Mouse (Mus musculus): Measurements from ENCODE around the gene Smo. TPM values are rescaled to one million over a fixed set of nuclear protein-coding genes. Genes with fewer than 3 reads are reported as not detected.

Gene Smo
- polyA plus RNA-seq, 1 experiment from 2014 or later: 29.2 TPM

DNA sequence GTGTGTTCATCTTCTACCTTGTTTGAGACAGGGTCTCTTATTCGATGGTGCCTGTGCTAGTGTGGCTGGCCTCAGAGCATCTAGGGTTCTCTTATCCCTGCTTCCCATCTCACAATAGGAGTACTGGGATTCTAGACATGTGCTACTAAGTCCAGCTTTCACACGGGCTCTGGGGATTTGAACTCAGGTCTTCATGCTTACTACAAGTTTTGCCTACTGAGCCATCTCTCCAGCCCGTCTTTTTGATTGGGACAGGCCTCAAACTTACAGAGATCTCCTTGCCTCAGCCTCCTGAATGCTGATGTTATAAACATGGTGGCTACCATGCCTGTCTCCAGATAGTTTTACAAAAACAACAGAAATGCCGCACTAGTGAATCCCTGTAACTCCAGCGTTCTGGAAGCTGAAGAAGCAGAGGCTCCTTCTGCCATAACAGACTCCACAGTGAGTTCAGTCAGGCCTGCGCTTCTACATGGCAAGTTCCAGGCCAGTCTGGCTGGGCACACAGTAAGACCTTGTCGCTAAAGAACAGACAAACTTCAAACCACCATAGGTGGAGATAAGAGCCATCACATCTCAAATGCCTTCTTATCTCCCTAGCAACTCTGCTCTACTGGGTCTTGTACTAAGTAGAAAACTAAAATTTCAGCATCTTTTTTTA, 36.1 kb upstream of the Smo start:
- Histone ChIP-seq H3K4me3 (ENCODE audit: low read length) (no peak overlapping the region), H3K4me2 (ENCODE audit: low read depth, low read length) (no peak overlapping the region), H3K36me3 (ENCODE audit: control insufficient read depth, insufficient read depth, low read length) (no peaks in the 10 kb centered on the region), H3K4me1 (replicated peaks; ENCODE audit: control insufficient read depth, insufficient read depth, low read length) (peaks cover 4% of the 10 kb centered on the region), H3K9ac (ENCODE audit: low read length) (no peak overlapping the region), H3K27ac (ENCODE audit: low read length) (no peak overlapping the region), H3K9me3 (ENCODE audit: control insufficient read depth, low read length) (no peaks in the 10 kb centered on the region), H3K27me3 (ENCODE audit: control insufficient read depth, insufficient read depth, low read depth, low read length) (no peaks in the 10 kb centered on the region)
- WGBS: 88% methylated on average over 7 of the region's 7 CpGs
- no peak for ATAC-seq (ENCODE audit: low read depth)

DNA sequence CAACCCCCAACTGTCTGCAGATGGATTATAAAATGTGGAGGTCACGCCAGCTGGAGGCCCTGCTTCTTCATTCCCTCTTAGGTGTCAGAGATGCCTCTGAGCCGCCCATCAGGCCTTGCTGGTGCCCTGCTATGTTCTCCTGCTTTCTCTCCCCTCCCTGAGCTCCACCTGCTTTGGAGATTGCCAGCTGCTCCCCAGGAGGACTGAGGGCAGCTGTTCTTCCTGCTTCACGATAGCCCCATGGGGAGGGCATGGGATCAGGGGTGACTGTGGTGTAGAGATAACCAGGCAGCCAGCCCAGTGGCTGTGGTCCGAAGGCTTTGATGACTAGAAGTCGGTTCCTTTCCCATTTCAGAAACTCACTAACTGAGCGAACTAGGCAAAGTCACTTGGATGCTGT, 34.3 kb upstream of the Smo start:
- Histone ChIP-seq H3K9ac (ENCODE audit: low read length) (no peak overlapping the region), H3K4me1 (replicated peaks; ENCODE audit: control insufficient read depth, insufficient read depth, low read length) (no peaks in the 10 kb centered on the region), H3K27ac (ENCODE audit: low read length) (no peak overlapping the region), H3K4me2 (ENCODE audit: low read depth, low read length) (no peak overlapping the region), H3K4me3 (ENCODE audit: low read length) (no peak overlapping the region), H3K9me3 (ENCODE audit: control insufficient read depth, low read length) (no peaks in the 10 kb centered on the region), H3K27me3 (ENCODE audit: control insufficient read depth, insufficient read depth, low read depth, low read length) (no peaks in the 10 kb centered on the region), H3K36me3 (ENCODE audit: control insufficient read depth, insufficient read depth, low read length) (no peaks in the 10 kb centered on the region)
- 60% methylated on average over 6 of the region's 6 CpGs for WGBS
- ATAC-seq (ENCODE audit: low read depth): no peak

DNA sequence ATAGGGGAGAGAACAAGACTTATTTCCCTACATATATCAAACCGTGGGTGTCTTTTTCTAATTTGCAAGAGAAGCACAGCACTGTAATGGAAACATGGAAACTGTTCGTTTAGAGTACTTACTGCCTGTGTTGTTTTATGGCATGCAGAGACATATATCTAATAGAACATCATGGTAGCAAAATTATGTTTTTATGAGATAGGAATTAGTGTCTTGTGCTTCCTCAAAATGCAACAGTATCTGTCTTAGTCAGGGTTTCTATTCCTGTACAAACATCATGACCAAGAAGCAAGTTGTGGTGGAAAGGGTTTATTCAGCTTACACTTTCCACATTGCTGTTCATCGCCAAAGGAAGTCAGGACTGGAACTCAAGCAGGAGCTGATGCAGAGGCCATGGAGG, 33.2 kb upstream of the Smo start:
- ATAC-seq (ENCODE audit: low read depth): no peak

DNA sequence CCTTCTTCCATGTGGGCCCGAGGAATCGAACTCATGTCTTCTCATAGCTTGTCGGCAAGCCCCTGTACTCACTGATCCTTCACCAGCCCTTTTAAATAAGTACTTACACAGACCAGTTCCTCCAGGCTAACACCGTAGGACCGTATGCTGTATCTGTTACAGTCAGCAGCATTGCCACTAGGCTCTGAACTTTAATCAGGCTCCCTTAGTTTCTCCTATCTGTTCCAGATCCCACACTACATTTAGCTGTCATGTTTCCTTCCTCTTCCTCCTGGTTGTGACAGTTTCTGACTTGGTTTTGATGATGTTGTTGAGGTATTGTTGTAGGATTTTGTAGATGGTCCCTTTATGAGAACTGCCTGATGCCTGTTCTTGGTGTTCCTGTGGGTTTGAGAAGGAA, 31.2 kb upstream of the Smo start:
- no peak overlapping the region for H3K4me2 ChIP-seq (ENCODE audit: low read depth, low read length)
- H3K27me3 ChIP-seq (ENCODE audit: control insufficient read depth, insufficient read depth, low read depth, low read length): no peaks in the 10 kb centered on the region
- no peak overlapping the region for H3K9ac ChIP-seq (ENCODE audit: low read length)
- H3K4me3 ChIP-seq (ENCODE audit: low read length): no peak overlapping the region
- no peaks in the 10 kb centered on the region for H3K9me3 ChIP-seq (ENCODE audit: control insufficient read depth, low read length)
- no peak overlapping the region for H3K27ac ChIP-seq (ENCODE audit: low read length)
- no peaks in the 10 kb centered on the region for H3K36me3 ChIP-seq (ENCODE audit: control insufficient read depth, insufficient read depth, low read length)
- no peak for ATAC-seq (ENCODE audit: low read depth)
- no peaks in the 10 kb centered on the region for H3K4me1 ChIP-seq (replicated peaks; ENCODE audit: control insufficient read depth, insufficient read depth, low read length)
- WGBS: 80% methylated on average over 5 of the region's 5 CpGs

More for the DNA sequence above, 33.2 kb upstream of the Smo start:
- H3K4me3 ChIP-seq (ENCODE audit: low read length): no peak overlapping the region
- no peaks in the 10 kb centered on the region for H3K36me3 ChIP-seq (ENCODE audit: control insufficient read depth, insufficient read depth, low read length)
- no peaks in the 10 kb centered on the region for H3K9me3 ChIP-seq (ENCODE audit: control insufficient read depth, low read length)
- no peak overlapping the region for H3K27ac ChIP-seq (ENCODE audit: low read length)
- no peaks in the 10 kb centered on the region for H3K27me3 ChIP-seq (ENCODE audit: control insufficient read depth, insufficient read depth, low read depth, low read length)
- no peak overlapping the region for H3K4me2 ChIP-seq (ENCODE audit: low read depth, low read length)
- H3K9ac ChIP-seq (ENCODE audit: low read length): no peak overlapping the region
- 74% methylated on average over 3 of the region's 3 CpGs for WGBS
- H3K4me1 ChIP-seq (replicated peaks; ENCODE audit: control insufficient read depth, insufficient read depth, low read length): no peaks in the 10 kb centered on the region

DNA sequence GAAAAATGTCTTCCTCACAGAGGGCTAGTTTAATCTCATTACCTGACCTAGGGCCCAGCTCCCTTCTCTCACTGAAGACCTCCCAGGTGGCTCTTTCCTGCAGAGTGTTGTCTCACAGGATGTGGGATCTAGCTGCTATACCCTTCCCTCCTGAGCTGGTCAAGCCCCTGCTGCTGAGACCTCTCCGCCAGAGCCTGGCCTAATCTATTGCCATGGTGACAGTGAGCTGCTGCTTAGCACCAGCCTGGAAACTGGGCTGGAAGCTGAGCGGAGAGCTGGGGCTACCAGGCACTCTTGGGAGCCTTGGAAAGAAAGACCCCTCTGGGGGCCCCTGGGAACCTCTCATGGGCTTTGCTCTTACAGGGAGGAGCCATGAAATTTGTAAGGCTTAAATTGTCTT, 27.4 kb upstream of the Smo start:
- WGBS: 25% methylated on average over 2 of the region's 2 CpGs
- Histone ChIP-seq H3K27ac (ENCODE audit: low read length) (no peak overlapping the region), H3K4me2 (ENCODE audit: low read depth, low read length) (no peak overlapping the region), H3K4me3 (ENCODE audit: low read length) (no peak overlapping the region), H3K9ac (ENCODE audit: low read length) (no peak overlapping the region), H3K4me1 (replicated peaks; ENCODE audit: control insufficient read depth, insufficient read depth, low read length) (no peaks in the 10 kb centered on the region), H3K9me3 (ENCODE audit: control insufficient read depth, low read length) (no peaks in the 10 kb centered on the region), H3K36me3 (ENCODE audit: control insufficient read depth, insufficient read depth, low read length) (no peaks in the 10 kb centered on the region), H3K27me3 (ENCODE audit: control insufficient read depth, insufficient read depth, low read depth, low read length) (no peaks in the 10 kb centered on the region)
- ATAC-seq (ENCODE audit: low read depth): no peak

DNA sequence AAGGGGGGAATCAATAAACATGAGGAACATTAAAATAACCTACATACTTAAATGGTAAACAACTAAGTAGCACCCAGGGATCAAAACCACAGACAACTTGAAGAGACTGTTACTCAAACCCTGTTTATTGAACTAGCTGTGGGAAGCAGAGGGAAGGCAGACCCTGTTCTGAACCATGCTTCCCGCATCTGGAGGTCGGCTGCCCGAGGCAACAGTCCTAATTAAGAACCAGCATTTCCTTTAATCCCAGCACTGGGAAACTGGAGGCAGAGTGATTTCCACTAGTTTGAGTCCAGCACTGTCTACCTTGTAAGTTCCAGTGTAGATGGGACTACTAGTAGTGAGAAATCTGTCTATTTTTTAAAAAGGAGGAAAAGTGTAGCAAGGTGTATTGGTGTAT, 24.0 kb upstream of the Smo start:
- no peak overlapping the region for H3K4me2 ChIP-seq (ENCODE audit: low read depth, low read length)
- no peaks in the 10 kb centered on the region for H3K27me3 ChIP-seq (ENCODE audit: control insufficient read depth, insufficient read depth, low read depth, low read length)
- no peak overlapping the region for H3K27ac ChIP-seq (ENCODE audit: low read length)
- H3K4me1 ChIP-seq (replicated peaks; ENCODE audit: control insufficient read depth, insufficient read depth, low read length): no peaks in the 10 kb centered on the region
- H3K4me3 ChIP-seq (ENCODE audit: low read length): no peak overlapping the region
- H3K9ac ChIP-seq (ENCODE audit: low read length): no peak overlapping the region
- no peaks in the 10 kb centered on the region for H3K36me3 ChIP-seq (ENCODE audit: control insufficient read depth, insufficient read depth, low read length)
- no peak for ATAC-seq (ENCODE audit: low read depth)
- no peaks in the 10 kb centered on the region for H3K9me3 ChIP-seq (ENCODE audit: control insufficient read depth, low read length)
- WGBS: 72% methylated on average over 3 of the region's 3 CpGs

DNA sequence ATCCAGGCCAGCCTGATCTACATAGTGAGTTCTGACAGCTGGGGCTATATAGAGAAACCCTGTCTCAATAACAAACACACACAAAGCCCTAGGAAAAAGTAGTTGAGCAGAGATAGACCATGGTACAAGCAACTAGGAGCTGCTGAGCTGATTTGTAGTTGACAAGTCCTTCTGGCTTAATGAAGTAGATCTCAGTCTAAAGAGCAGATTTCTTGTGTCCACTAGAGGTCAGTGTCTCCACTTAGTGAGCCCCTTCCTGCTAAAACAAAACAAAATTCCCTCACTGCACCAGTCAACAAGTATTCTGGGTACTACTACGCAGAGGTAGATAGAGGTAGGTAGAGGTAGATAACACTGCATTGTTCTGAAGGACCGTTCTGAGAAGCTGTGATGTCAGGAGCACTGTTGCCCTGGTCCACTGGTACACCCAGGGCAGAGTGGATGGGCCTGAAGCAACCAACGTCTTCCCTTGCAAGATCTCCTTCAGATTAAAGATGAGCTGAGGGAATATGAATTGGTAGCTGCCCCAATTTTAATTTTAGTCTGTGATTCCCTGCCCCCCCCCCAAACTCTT, 23.2 kb upstream of the Smo start:
- H3K27me3 ChIP-seq (ENCODE audit: control insufficient read depth, insufficient read depth, low read depth, low read length): no peaks in the 10 kb centered on the region
- no peak overlapping the region for H3K27ac ChIP-seq (ENCODE audit: low read length)
- peak; percentile 49; the same call in 1 of the 2 replicates for ATAC-seq (ENCODE audit: low read depth)
- H3K36me3 ChIP-seq (ENCODE audit: control insufficient read depth, insufficient read depth, low read length): no peaks in the 10 kb centered on the region
- H3K9ac ChIP-seq (ENCODE audit: low read length): no peak overlapping the region
- no peak overlapping the region for H3K4me3 ChIP-seq (ENCODE audit: low read length)
- WGBS: 31% methylated on average over 3 of the region's 3 CpGs
- peaks cover under 1% of the 10 kb centered on the region; the same call in 1 of the 2 replicates for H3K4me1 ChIP-seq (replicated peaks; ENCODE audit: control insufficient read depth, insufficient read depth, low read length)
- H3K9me3 ChIP-seq (ENCODE audit: control insufficient read depth, low read length): no peaks in the 10 kb centered on the region
- H3K4me2 ChIP-seq (ENCODE audit: low read depth, low read length): no peak overlapping the region

DNA sequence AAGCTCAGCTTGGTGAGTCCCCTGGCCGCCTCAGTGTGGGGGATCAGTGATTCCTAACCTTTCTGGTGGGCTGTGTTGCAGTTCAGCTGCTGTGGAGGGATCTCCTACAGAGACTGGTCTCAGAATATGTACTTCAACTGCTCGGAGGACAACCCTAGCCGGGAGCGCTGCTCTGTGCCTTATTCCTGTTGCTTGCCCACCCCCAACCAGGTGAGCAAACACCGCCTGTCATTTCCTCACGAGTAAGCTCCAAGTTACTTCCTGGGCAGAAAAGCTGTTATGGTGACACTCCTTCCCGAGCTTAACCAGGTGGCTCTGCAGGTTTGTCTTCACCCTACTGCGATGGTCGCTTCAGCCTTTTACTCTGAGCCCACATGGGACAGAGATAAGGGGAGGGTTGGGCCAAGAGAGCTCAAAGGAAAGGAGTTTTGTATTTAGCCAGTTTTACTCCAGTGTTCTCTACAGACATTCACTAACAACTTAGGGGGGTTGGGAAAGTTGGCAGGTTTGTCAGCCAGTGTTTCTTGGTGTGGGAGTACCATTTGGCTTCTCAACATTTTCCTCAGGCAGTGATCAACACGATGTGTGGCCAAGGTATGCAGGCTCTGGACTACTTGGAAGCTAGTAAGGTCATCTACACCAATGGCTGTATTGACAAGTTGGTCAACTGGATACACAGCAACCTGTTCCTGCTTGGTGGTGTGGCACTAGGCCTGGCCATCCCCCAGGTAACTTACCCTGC, 18.5 kb upstream of the Smo start:
- ATAC-seq (ENCODE audit: low read depth): no peak; the same call in 1 of the 2 replicates
- H3K36me3 ChIP-seq (ENCODE audit: control insufficient read depth, insufficient read depth, low read length): no peaks in the 10 kb centered on the region
- no peaks in the 10 kb centered on the region for H3K9me3 ChIP-seq (ENCODE audit: control insufficient read depth, low read length)
- no peak overlapping the region for H3K27ac ChIP-seq (ENCODE audit: low read length)
- H3K4me1 ChIP-seq (replicated peaks; ENCODE audit: control insufficient read depth, insufficient read depth, low read length): peaks cover 15% of the 10 kb centered on the region
- H3K4me2 ChIP-seq (ENCODE audit: low read depth, low read length): no peak overlapping the region
- 46% methylated on average over 10 of the region's 10 CpGs for WGBS
- H3K9ac ChIP-seq (ENCODE audit: low read length): no peak overlapping the region
- H3K4me3 ChIP-seq (ENCODE audit: low read length): no peak overlapping the region
- no peaks in the 10 kb centered on the region for H3K27me3 ChIP-seq (ENCODE audit: control insufficient read depth, insufficient read depth, low read depth, low read length)

DNA sequence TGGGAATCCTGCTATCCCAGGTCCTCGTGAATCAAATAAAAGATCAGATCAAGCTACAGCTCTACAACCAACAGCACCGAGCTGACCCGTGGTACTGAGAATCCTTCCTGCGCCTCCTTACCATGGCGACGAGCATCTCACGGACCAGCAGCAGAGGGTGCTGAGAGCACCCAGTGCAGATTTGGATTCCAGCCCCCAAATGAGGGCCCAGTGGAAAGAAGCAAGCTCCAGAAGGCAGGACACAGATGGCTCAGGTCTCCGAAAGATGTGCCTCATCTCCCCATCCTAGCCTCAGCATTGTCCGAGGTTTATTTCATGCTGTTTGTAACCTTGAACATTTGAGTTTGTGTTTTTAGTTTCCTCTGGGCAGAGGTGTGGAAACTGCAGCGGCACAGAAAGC, 17.8 kb upstream of the Smo start:
- Histone ChIP-seq H3K27ac (ENCODE audit: low read length) (no peak overlapping the region), H3K4me2 (ENCODE audit: low read depth, low read length) (no peak overlapping the region), H3K9me3 (ENCODE audit: control insufficient read depth, low read length) (no peaks in the 10 kb centered on the region), H3K27me3 (ENCODE audit: control insufficient read depth, insufficient read depth, low read depth, low read length) (no peaks in the 10 kb centered on the region), H3K36me3 (ENCODE audit: control insufficient read depth, insufficient read depth, low read length) (no peaks in the 10 kb centered on the region), H3K4me1 (replicated peaks; ENCODE audit: control insufficient read depth, insufficient read depth, low read length) (peaks cover 15% of the 10 kb centered on the region), H3K4me3 (ENCODE audit: low read length) (no peak overlapping the region), H3K9ac (ENCODE audit: low read length) (no peak overlapping the region)
- no peak for ATAC-seq (ENCODE audit: low read depth)
- 56% methylated on average over 10 of the region's 10 CpGs for WGBS
